Mouse (Mus musculus) midbrain, embryonic 16.5 days (tissue): ENCODE data around the gene Ppp1r3f. TPM values are rescaled to one million over a fixed set of nuclear protein-coding genes. Genes with fewer than 3 reads are reported as not detected.

ENCODE experiments used
- ATAC-seq: fragments of 200-750 bp; cut with Nextera tagmentation; 2 replicates; pipeline ENCODE4 v1.8.0; 2017; ENCODE audit warnings: moderate TSS enrichment
- H3K27ac ChIP-seq: fragments of 300-500 bp; sonication (generic); 2 replicates; pipeline ENCODE4 v1.5.1; 2014; ENCODE audit warnings: mild to moderate bottlenecking, low read length, mixed read lengths
- H3K27me3 ChIP-seq: fragments of 300-500 bp; sonication (generic); 2 replicates; pipeline ENCODE4 v1.6.1; 2014; ENCODE audit warnings: low read depth, low read length, mixed read lengths; ENCODE audit not compliant: control insufficient read depth, insufficient read depth
- H3K36me3 ChIP-seq: fragments of 300-500 bp; sonication (generic); 2 replicates; pipeline ENCODE4 v1.6.1; 2014; ENCODE audit warnings: mild to moderate bottlenecking, low read length, moderate library complexity, mixed read lengths; ENCODE audit not compliant: control insufficient read depth, insufficient read depth
- H3K4me1 ChIP-seq: fragments of 300-500 bp; sonication (generic); 2 replicates; pipeline ENCODE4 v1.6.1; 2014; ENCODE audit warnings: mild to moderate bottlenecking, low read length, mixed read lengths; ENCODE audit not compliant: control insufficient read depth, insufficient read depth
- H3K4me2 ChIP-seq: fragments of 300-500 bp; sonication (generic); 2 replicates; pipeline ENCODE4 v1.6.1; 2014; ENCODE audit warnings: mild to moderate bottlenecking, low read length, mixed read lengths
- H3K4me3 ChIP-seq: fragments of 300-500 bp; sonication (generic); 2 replicates; pipeline ENCODE4 v1.5.1; 2014; ENCODE audit warnings: low read depth, mild to moderate bottlenecking, low read length, moderate library complexity, mixed read lengths
- H3K9ac ChIP-seq: fragments of 300-500 bp; sonication (generic); 2 replicates; pipeline ENCODE4 v1.6.1; 2014; ENCODE audit warnings: low read depth, low read length, mixed read lengths
- H3K9me3 ChIP-seq: fragments of 300-500 bp; sonication (generic); replicated peaks from 2 replicates; pipeline ENCODE4 v1.6.1; 2014; ENCODE audit warnings: mild to moderate bottlenecking, low read length, mixed read lengths; ENCODE audit not compliant: control insufficient read depth, poor library complexity, severe bottlenecking
- WGBS: fragments of 180-500 bp; shearing (Covaris S2); extraction: QIAGEN DNeasy Blood & Tissue Kit; methylation state at CpG from one replicate; pipeline ENCODE4 v1.1.7; 2014; 5-methylcytosine and 5-hydroxymethylcytosine counted together
- polyA plus RNA-seq: library from polyadenylated mRNA; unstranded; fragments of >200 nt; fragmentation: Nextera tagmentation; extraction: Ambion mirVana; gene quantifications from 2 replicates; pipeline ENCODE4 v1.2.1, GENCODE M21; 2015

Gene Ppp1r3f
- polyA plus RNA-seq, 1 experiment from 2014 or later, result 7.8 TPM

DNA sequence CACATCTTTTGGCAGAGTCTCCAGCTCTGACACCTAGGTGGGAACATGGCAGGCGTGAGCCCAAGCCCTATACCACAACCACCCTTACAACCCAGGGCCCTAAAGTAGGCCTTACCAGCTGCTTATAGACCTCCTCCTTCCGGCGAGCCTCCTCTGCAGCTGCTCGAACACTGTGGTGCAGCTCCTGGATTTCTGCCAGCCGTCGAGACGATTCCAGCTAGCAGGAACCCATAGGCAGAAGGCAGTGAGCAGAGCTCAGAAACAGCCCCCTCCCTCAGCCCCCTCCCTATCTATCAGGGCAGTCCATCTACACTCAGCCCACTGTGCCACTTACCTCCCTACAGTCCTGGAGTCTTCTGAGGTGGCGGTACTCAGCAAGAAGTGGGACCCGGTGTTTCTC lies 21.3 kb upstream of the Ppp1r3f start:
- no peaks in the 10 kb centered on the region for H3K4me1 ChIP-seq

GRCm38 (mm10) chrX:7586356-7586755 lies 12.3 kb upstream of the Ppp1r3f start:
- no peaks in the 10 kb centered on the region for H3K36me3 ChIP-seq
- ATAC-seq, result no peak
- no peak overlapping the region for H3K27ac ChIP-seq
- H3K9ac ChIP-seq, result no peak overlapping the region
- no CpG with 5 or more reads among the region's 5 CpGs for WGBS
- H3K4me2 ChIP-seq, result no peak overlapping the region
- no peak overlapping the region for H3K4me3 ChIP-seq
- no peaks in the 10 kb centered on the region for H3K27me3 ChIP-seq
- no peaks in the 10 kb centered on the region for H3K4me1 ChIP-seq
- H3K9me3 ChIP-seq, result no peaks in the 10 kb centered on the region

More for the DNA sequence above, 21.3 kb upstream of the Ppp1r3f start:
- Histone ChIP-seq H3K9ac (no peak overlapping the region), H3K9me3 (no peaks in the 10 kb centered on the region), H3K4me2 (no peak overlapping the region), H3K27ac (no peak overlapping the region), H3K4me3 (no peak overlapping the region), H3K36me3 (peaks cover 2% of the 10 kb centered on the region; the same call in 1 of the 2 replicates), H3K27me3 (no peaks in the 10 kb centered on the region)
- no peak for ATAC-seq
- 91% methylated on average over 9 of the region's 9 CpGs for WGBS

DNA sequence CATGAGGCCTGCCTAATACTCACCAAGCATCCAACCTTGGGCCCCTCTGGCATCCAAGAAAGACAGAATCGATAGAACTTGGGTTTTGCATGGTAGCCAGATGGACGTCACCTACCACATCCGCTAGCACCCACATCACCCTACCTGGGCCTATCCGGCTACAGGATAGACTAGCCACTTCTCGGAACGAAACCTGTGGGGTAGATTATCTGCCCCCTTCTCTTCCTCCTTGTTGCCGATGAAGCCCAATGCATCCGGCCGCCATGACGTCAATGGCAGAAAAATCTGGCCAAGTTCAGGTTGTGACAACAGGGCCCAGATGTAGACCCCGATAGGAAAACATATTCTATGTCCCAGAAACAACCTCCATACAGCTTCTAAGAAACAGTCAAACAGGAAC lies 9.8 kb upstream of the Ppp1r3f start:
- Histone ChIP-seq H3K4me1 (no peaks in the 10 kb centered on the region), H3K9me3 (no peaks in the 10 kb centered on the region), H3K4me3 (no peak overlapping the region), H3K27me3 (no peaks in the 10 kb centered on the region), H3K36me3 (no peaks in the 10 kb centered on the region), H3K27ac (no peak overlapping the region), H3K4me2 (no peak overlapping the region), H3K9ac (no peak overlapping the region)
- no peak for ATAC-seq
- 91% methylated on average over 11 of the region's 11 CpGs for WGBS

DNA sequence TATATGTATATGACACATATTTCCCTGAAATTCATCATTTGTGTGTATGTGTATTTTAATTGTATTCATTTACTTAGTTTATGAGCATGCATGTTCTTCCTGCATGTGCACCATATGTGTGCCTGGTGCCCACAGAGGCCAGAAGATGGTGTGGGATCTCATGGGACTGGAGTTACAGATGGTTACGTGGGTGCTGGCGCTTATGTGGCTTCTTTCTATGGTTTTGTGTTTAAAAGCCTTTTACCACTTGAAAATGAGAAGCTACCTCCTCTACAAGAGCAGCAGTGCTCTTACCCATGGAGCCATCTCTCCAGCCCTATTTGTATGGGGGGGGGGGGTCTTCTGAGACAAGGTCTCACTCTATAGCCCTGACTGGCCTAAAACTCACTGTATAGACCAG lies 7.1 kb upstream of the Ppp1r3f start:
- 93% methylated on average over 2 of the region's 2 CpGs for WGBS
- Histone ChIP-seq H3K4me2 (no peak overlapping the region), H3K36me3 (no peaks in the 10 kb centered on the region), H3K27ac (no peak overlapping the region), H3K4me1 (no peaks in the 10 kb centered on the region), H3K9ac (no peak overlapping the region), H3K27me3 (no peaks in the 10 kb centered on the region), H3K9me3 (no peaks in the 10 kb centered on the region), H3K4me3 (no peak overlapping the region)
- ATAC-seq, result no peak

DNA sequence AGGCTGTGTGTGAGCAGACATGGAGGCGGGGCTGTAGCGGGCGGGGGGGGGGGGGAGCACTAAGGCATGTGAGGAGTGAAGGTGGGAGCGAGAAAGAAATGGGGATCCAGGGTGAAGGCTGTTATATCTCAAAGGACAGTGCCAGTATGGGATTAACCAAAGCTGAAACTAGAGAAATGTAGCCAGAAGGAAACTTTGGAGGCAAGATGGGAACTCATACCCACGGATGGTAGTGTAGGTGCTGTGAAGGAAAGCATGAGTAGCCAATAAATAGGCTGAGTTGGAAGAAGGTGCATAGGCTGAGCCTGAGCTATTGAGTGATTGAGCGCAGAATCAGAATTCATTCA lies 775 bp upstream of the Ppp1r3f start:
- peak overlapping the region; percentile 42; the same call in 1 of the 2 replicates for H3K9ac ChIP-seq
- H3K4me3 ChIP-seq, result peak overlapping the region; percentile 52
- H3K4me2 ChIP-seq, result peak overlapping the region; percentile 48
- peaks cover 28% of the 10 kb centered on the region for H3K4me1 ChIP-seq
- peak; percentile 19 for ATAC-seq
- H3K27ac ChIP-seq, result peak overlapping the region; percentile 92
- H3K27me3 ChIP-seq, result no peaks in the 10 kb centered on the region
- no peaks in the 10 kb centered on the region for H3K36me3 ChIP-seq
- H3K9me3 ChIP-seq, result no peaks in the 10 kb centered on the region
- WGBS, result 14% methylated on average over 5 of the region's 6 CpGs

- WGBS, result 34% methylated on average over 49 of the region's 72 CpGs
- Histone ChIP-seq H3K9ac (peak within 1 kb of the TSS; percentile 72), H3K4me3 (peak within 1 kb of the TSS; percentile 52), H3K27me3 (no peaks in the 10 kb centered on the region), H3K4me1 (peaks cover 28% of the 10 kb centered on the region), H3K36me3 (no peaks in the 10 kb centered on the region), H3K9me3 (no peaks in the 10 kb centered on the region), H3K4me2 (peak within 1 kb of the TSS; percentile 58), H3K27ac (peak within 1 kb of the TSS; percentile 92)
- peak; percentile 4 for ATAC-seq
Observed at GRCm38 (mm10) chrX:7573176-7574086, 652 bp downstream of the Ppp1r3f start, which contains the start of gene Foxp3. Gene Foxp3 (plus strand): TSS chrX:7573644.

- Histone ChIP-seq H3K4me2 (peak overlapping the region; percentile 58; the same call in 1 of the 2 replicates), H3K27ac (no peak overlapping the region), H3K27me3 (no peaks in the 10 kb centered on the region), H3K4me1 (peaks cover 28% of the 10 kb centered on the region), H3K9me3 (no peaks in the 10 kb centered on the region), H3K9ac (no peak overlapping the region), H3K4me3 (no peak overlapping the region), H3K36me3 (no peaks in the 10 kb centered on the region)
- ATAC-seq, result no peak
- 90% methylated on average over 10 of the region's 10 CpGs for WGBS
Observed at GRCm38 (mm10) chrX:7572466-7572865, 1.6 kb downstream of the Ppp1r3f start.

DNA sequence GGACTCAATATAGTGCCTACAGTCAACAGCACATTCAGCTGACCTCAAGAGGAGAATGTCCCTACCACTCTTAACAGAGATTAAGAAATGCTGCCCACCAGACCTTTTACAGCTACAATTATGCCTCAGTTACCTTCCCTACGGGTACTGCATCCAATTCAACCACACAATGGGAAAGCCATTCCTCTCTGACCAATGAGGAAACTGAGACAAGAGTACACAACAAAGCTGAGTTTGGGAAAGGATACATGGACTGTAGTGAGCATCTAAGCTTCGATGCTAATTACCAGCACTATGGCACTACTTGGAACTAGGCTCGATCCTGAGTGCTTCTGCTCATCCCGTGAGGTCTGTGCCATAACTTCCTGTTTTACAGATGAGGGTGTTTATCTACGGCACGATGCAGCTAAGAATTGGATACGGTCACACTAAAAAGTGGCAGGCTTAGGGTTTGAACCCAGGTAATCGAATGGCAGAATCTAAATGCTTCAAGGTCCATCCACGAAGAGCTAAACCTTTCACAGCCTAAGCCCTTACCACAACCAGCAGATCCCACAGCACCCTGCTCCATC lies 2.4 kb downstream of the Ppp1r3f start:
- H3K27me3 ChIP-seq, result no peaks in the 10 kb centered on the region
- no peaks in the 10 kb centered on the region for H3K36me3 ChIP-seq
- H3K9ac ChIP-seq, result no peak overlapping the region
- no peak overlapping the region for H3K27ac ChIP-seq
- H3K4me2 ChIP-seq, result no peak overlapping the region
- peaks cover 28% of the 10 kb centered on the region for H3K4me1 ChIP-seq
- no peaks in the 10 kb centered on the region for H3K9me3 ChIP-seq
- no peak overlapping the region for H3K4me3 ChIP-seq
- 95% methylated on average over 9 of the region's 9 CpGs for WGBS
- no peak for ATAC-seq
